Mouse (Mus musculus) E14TG2a.4 (cell line): Measurements from ENCODE around the gene Gm17359.

Source experiments
- CTCF ChIP-seq: conservative IDR thresholded peaks from 2 replicates; pipeline ENCODE4 v1.5.1; 2014; ENCODE audit warnings: low read length
- POU5F1 ChIP-seq: IDR thresholded peaks from 2 replicates; pipeline ENCODE4 v1.6.1; 2014; ENCODE audit warnings: low read length, borderline replicate concordance

DNA sequence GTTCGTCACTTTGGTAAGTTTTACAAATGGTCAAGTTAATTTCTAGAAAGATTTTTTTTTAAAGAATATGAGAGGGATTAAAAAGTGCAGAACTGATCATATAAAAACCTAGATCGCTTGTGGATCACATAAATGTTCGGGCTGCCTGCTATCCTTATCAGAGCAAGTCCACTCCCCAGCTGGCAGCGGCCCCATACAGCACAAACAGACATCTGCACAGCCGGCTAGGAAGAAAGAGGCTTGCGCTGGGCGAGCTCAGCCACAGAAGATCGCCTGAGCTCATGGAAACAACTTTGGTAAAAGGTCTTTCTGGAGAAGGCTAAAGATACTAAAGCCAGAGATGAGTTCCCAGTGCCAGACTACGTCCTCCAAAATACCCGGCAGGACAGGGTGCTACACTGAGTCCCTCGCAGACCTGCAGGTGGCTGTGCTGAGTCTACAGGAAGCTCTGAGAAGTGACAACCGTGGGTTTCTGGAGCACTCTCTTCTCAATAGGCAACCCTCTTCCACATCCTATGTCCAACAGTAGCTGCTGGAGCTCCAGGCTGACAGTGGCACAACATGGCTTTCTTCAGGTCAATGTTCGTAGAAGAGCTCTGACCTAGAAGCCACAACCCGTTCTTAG lies 122.3 kb downstream of the Gm17359 start:
- no peak for TF ChIP-seq CTCF
- TF ChIP-seq POU5F1, result no peak
